Comparison of ENCODE assay signal across 19 mouse cellular contexts in the genomic region with DNA sequence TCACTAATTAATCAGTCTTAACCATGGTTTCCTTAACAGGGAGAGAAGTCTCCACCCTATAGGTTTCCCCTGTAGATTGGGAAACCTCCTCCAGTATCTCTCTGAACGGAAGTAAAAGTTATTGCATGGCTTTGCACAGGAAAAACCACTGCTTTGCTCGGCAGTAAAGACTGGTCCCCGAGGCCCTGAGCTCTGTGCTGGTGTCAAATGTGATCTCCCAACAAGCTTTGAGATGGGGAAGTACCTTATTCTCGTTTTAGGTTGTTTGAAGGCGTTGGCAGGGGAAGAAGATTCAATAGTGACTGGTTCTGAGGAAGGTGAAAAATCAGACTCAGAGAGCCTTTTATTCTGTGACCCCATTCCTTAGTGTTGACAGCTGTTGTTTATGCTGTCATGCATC. TPM values are rescaled to one million over a fixed set of nuclear protein-coding genes. Genes with fewer than 3 reads are reported as not detected.
DNase-seq lines count a peak whose midpoint lies in the region; ATAC-seq lines count a peak whose summit lies in the region.
"Had no signal": no experiment of that assay in that cellular context is flagged by ENCODE, and none has a peak within 500 bp of the region (broad histone marks: within the 10 kb centered on the region; RNA-seq: fewer than 3 reads in every experiment).

No protein-coding gene starts in this region.

- peak; percentile 44 for DNase-seq in 416B (ENCODE audit: low read depth)
- peak; percentile 29 for DNase-seq in Muller cell, postnatal 12 days (ENCODE audit: inconsistent ontology term)
- DNase-seq in left cerebral cortex, postnatal 14 days (ENCODE audit: low spot score in 2 of 2) = no peak
- no peak for DNase-seq in kidney, postnatal 4 days
- no peak for DNase-seq in cerebellum, postnatal 4 days (ENCODE audit: low spot score in 2 of 2)
- DNase-seq: adrenal gland, adult 2 months; adrenal gland, postnatal 10 days; adrenal gland, postnatal 25 days; cerebellum, adult 11 months; cerebellum, adult 18-20 months; cerebellum, adult 8-10 months; cerebellum, adult 9-11 months; cerebellum, postnatal 14 days; cerebellum, postnatal 36 days; forebrain, postnatal 0 days had no signal

- intact Hi-C loops in left cerebral cortex, postnatal 14 days (cut with DNase I) = no loop called here

- peak; percentile 73 for ATAC-seq in megakaryocyte, adult 5-6 weeks (ENCODE audit: poor library complexity, severe bottlenecking)
- ATAC-seq: forebrain, embryonic 13.5 days; forebrain, embryonic 15.5 days; forebrain, postnatal 0 days had no signal

RNA-seq across cellular contexts. Expression of gene Rasl10b, which starts 10.2 kb away (rescaled TPM):
- total RNA-seq in megakaryocyte, adult 5-6 weeks (2015) = not detected in 2 replicates
- total RNA-seq in megakaryocyte, adult 5-6 weeks (2017) = not detected in 2 replicates
- 100 to 1,000 TPM; 229 to 234 TPM for total RNA-seq in left cerebral cortex, postnatal 14 days (2021)
- total RNA-seq: G1E had no signal

RNA-seq across cellular contexts. Expression of gene Gas2l2, which starts 30.5 kb away (rescaled TPM):
- not detected in 2 replicates for total RNA-seq in megakaryocyte, adult 5-6 weeks (2015)
- not detected in 2 replicates for total RNA-seq in megakaryocyte, adult 5-6 weeks (2017)
- total RNA-seq in left cerebral cortex, postnatal 14 days (2021) = under 1 TPM in 1 of 2 experiments, not detected in 1; 0.34 TPM
- total RNA-seq: adrenal gland, adult 2 months; adrenal gland, postnatal 10 days; adrenal gland, postnatal 25 days had no signal

RNA-seq across cellular contexts. Expression of gene 1700020L24Rik, which starts 38.8 kb away (rescaled TPM):
- 19.7 and 21.4 TPM in 2 replicates for total RNA-seq in megakaryocyte, adult 5-6 weeks (2015)
- 44.8 and 55.4 TPM in 2 replicates for total RNA-seq in megakaryocyte, adult 5-6 weeks (2017)
- total RNA-seq in left cerebral cortex, postnatal 14 days (2021) = not detected
- total RNA-seq: G1E had no signal

Comparison
In these comparisons a context has a peak if more than half of its experiments do, and no peak if none do; other contexts are left out.
1. DNase-seq: peak in 416B (single experiment) and Muller cell, postnatal 12 days (single experiment); none in left cerebral cortex, postnatal 14 days (0 of 2), kidney, postnatal 4 days (0 of 2) and cerebellum, postnatal 4 days (0 of 2).
2. RNA of gene Rasl10b, which starts 10.2 kb away (total RNA-seq): 229 to 234 TPM in left cerebral cortex, postnatal 14 days; not detected in megakaryocyte, adult 5-6 weeks; every median in the first group is over 100 times any median in the second.
3. RNA of gene 1700020L24Rik, which starts 38.8 kb away (total RNA-seq): 19.7 to 55.4 TPM in megakaryocyte, adult 5-6 weeks; not detected in left cerebral cortex, postnatal 14 days; every median in the first group is over 10 times any median in the second.